Mouse (Mus musculus) heart, adult 9 months (tissue): Measurements from ENCODE around the gene Dab1.

Experiments
- DNase-seq, 2 experiments: peaks; one replicate each; pipeline ENCODE4 v3.0.0; 2022; ENCODE audit warnings: low spot score in 2 of 2

Gene Dab1

GRCm38 (mm10) chr4:104665553-104665952, 1046.4 kb downstream of the Dab1 start:
- peak in 1 of 2 experiments; percentile 1 for DNase-seq

GRCm38 (mm10) chr4:104666831-104667551, 1047.8 kb downstream of the Dab1 start:
- DNase-seq: no peak

GRCm38 (mm10) chr4:104668061-104668460, 1048.9 kb downstream of the Dab1 start:
- DNase-seq: no peak

GRCm38 (mm10) chr4:104669406-104669805, 1050.2 kb downstream of the Dab1 start:
- DNase-seq: no peak

GRCm38 (mm10) chr4:104670741-104671140, 1051.6 kb downstream of the Dab1 start:
- DNase-seq: no peak

- no peak for DNase-seq
Observed at GRCm38 (mm10) chr4:104673317-104673716, 1054.2 kb downstream of the Dab1 start.

GRCm38 (mm10) chr4:104674706-104675105, 1055.5 kb downstream of the Dab1 start:
- no peak for DNase-seq

GRCm38 (mm10) chr4:104678234-104678633, 1059.1 kb downstream of the Dab1 start:
- no peak for DNase-seq

- DNase-seq: no peak
Observed at GRCm38 (mm10) chr4:104680475-104680874, 1061.3 kb downstream of the Dab1 start.

- no peak for DNase-seq
Observed at GRCm38 (mm10) chr4:104686137-104686809, 1067.1 kb downstream of the Dab1 start.

GRCm38 (mm10) chr4:104689047-104689446, 1069.9 kb downstream of the Dab1 start:
- DNase-seq: no peak

GRCm38 (mm10) chr4:104691026-104691425, 1071.9 kb downstream of the Dab1 start:
- DNase-seq: no peak

GRCm38 (mm10) chr4:104694188-104694587, 1075.0 kb downstream of the Dab1 start:
- DNase-seq: no peak

GRCm38 (mm10) chr4:104696522-104696921, 1077.4 kb downstream of the Dab1 start:
- no peak for DNase-seq

GRCm38 (mm10) chr4:104697703-104698102, 1078.5 kb downstream of the Dab1 start:
- DNase-seq: peak in 1 of 2 experiments; percentile 12

- no peak for DNase-seq
Observed at GRCm38 (mm10) chr4:104705664-104706645, 1086.8 kb downstream of the Dab1 start.

- DNase-seq: no peak
Observed at GRCm38 (mm10) chr4:104712338-104713083, 1093.4 kb downstream of the Dab1 start.

GRCm38 (mm10) chr4:104714925-104715519, 1095.9 kb downstream of the Dab1 start:
- peak; percentile 5 to 7 for DNase-seq

- no peak for DNase-seq
Observed at GRCm38 (mm10) chr4:104715857-104716256, 1096.7 kb downstream of the Dab1 start.

- DNase-seq: no peak
Observed at GRCm38 (mm10) chr4:104716506-104716905, 1097.3 kb downstream of the Dab1 start.
